Mouse (Mus musculus): ENCODE results near the gene Tsc22d3.
"Not testable (repeated sequence)": the region's sequence is repeated elsewhere in the genome, so short reads cannot be mapped to it uniquely, and the experiment has no call there.

The Tsc22d3 gene

GRCm38 (mm10) chrX:140529074-140529561 lies 71.3 kb downstream of the Tsc22d3 start:
- in situ Hi-C loops (cut with MboI, MseI): no loop called here

GRCm38 (mm10) chrX:140527231-140527630 lies 73.2 kb downstream of the Tsc22d3 start:
- in situ Hi-C loops (cut with MboI, MseI): no loop called here

- in situ Hi-C loops (cut with MboI, MseI): no loop called here
These were observed 74.2 kb downstream of the Tsc22d3 start for GRCm38 (mm10) chrX:140526253-140526618.

GRCm38 (mm10) chrX:140525604-140526252 lies 74.7 kb downstream of the Tsc22d3 start:
- in situ Hi-C loops (cut with MboI, MseI): no loop called here

GRCm38 (mm10) chrX:140524231-140524630 lies 76.2 kb downstream of the Tsc22d3 start:
- in situ Hi-C loops (cut with MboI, MseI): no loop called here

GRCm38 (mm10) chrX:140522071-140522765 lies 78.2 kb downstream of the Tsc22d3 start:
- in situ Hi-C loops (cut with MboI, MseI): no loop called here

- in situ Hi-C loops (cut with MboI, MseI): no loop called here
These were observed 80.0 kb downstream of the Tsc22d3 start for GRCm38 (mm10) chrX:140520146-140521102.

GRCm38 (mm10) chrX:140518351-140518750 lies 82.1 kb downstream of the Tsc22d3 start:
- in situ Hi-C loops (cut with MboI, MseI): no loop called here

- in situ Hi-C loops (cut with MboI, MseI): no loop called here
These were observed 87.1 kb downstream of the Tsc22d3 start for GRCm38 (mm10) chrX:140513379-140513778.

GRCm38 (mm10) chrX:140511687-140512651 lies 88.5 kb downstream of the Tsc22d3 start:
- in situ Hi-C loops (cut with MboI, MseI): no loop called here

- in situ Hi-C loops (cut with MboI, MseI): no loop called here
These were observed 89.6 kb downstream of the Tsc22d3 start for GRCm38 (mm10) chrX:140510696-140511429.

GRCm38 (mm10) chrX:140509817-140510216 lies 90.6 kb downstream of the Tsc22d3 start:
- in situ Hi-C loops (cut with MboI, MseI): no loop called here

- in situ Hi-C loops (cut with MboI, MseI): not testable (repeated sequence)
These were observed 91.7 kb downstream of the Tsc22d3 start for GRCm38 (mm10) chrX:140508791-140509190.

- in situ Hi-C loops (cut with MboI, MseI): no loop called here
These were observed 93.1 kb downstream of the Tsc22d3 start for GRCm38 (mm10) chrX:140507377-140507776.

GRCm38 (mm10) chrX:140506436-140507180 lies 93.9 kb downstream of the Tsc22d3 start:
- in situ Hi-C loops (cut with MboI, MseI): no loop called here

- in situ Hi-C loops (cut with MboI, MseI): no loop called here
These were observed 94.8 kb downstream of the Tsc22d3 start for GRCm38 (mm10) chrX:140505497-140506238.

- in situ Hi-C loops (cut with MboI, MseI): no loop called here
These were observed 96.6 kb downstream of the Tsc22d3 start for GRCm38 (mm10) chrX:140503905-140504304.

- in situ Hi-C loops (cut with MboI, MseI): no loop called here
These were observed 98.8 kb downstream of the Tsc22d3 start for GRCm38 (mm10) chrX:140501401-140502301.
